Mouse (Mus musculus): Measurements from ENCODE around the gene Polh. TPM values are rescaled to one million over a fixed set of nuclear protein-coding genes. Genes with fewer than 3 reads are reported as not detected.

Polh gene
- polyA plus RNA-seq, 1 experiment from 2014 or later: 7.7 TPM

DNA sequence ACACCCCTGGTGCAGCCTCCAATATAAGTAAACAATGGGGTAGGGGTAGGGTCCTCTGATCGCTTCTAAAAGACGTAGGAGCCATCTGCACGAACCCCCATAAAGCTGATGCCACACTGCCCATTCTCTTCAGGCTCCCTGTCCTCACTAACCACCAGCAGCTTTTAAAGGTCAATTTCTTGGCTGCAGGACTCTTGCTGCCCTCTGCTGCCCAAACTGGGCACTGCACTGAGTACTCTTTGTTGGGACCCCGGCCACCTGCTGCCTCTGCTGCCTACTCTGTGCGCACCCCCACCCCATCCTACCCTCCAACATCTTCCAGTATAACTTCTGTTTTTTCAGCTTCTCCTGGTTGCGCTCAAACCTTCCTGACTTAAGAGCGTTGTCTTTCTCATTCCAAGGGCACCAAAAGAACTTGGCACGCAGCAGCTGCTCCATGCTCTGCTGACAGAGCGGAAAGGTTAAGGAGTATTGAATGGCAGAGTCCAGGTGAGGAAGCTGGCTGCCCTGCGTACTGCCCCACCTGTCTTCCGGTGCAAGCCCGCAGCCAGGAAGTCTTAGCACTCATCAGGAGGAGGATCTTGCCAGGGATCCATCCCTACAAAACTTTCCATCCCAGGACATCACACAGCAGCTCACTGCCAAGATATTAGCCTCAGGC is 70.3 kb downstream of the Polh start:
- H3K27ac ChIP-seq (ENCODE audit: low read length): no peak overlapping the region
- no peak overlapping the region for H3K4me2 ChIP-seq (ENCODE audit: low read length)
- H3K27me3 ChIP-seq (ENCODE audit: control insufficient read depth, insufficient read depth, low read depth, low read length): no peaks in the 10 kb centered on the region
- H3K4me1 ChIP-seq (ENCODE audit: control insufficient read depth, insufficient read depth, low read length): no peaks in the 10 kb centered on the region
- H3K36me3 ChIP-seq (ENCODE audit: control insufficient read depth, insufficient read depth, low read length): peaks cover 17% of the 10 kb centered on the region; the same call in 1 of the 2 replicates
- 10% methylated on average over 12 of the region's 12 CpGs for WGBS
- no peak overlapping the region for H3K9ac ChIP-seq (ENCODE audit: low read depth, low read length)
- no peaks in the 10 kb centered on the region for H3K9me3 ChIP-seq (replicated peaks; ENCODE audit: control insufficient read depth, low read length, poor library complexity, severe bottlenecking)
- peak; percentile 52 for ATAC-seq
- no peak overlapping the region for H3K4me3 ChIP-seq (ENCODE audit: low read depth, low read length)

- no peak overlapping the region for H3K4me3 ChIP-seq (ENCODE audit: low read depth, low read length)
- H3K4me2 ChIP-seq (ENCODE audit: low read length): no peak overlapping the region
- H3K27me3 ChIP-seq (ENCODE audit: control insufficient read depth, insufficient read depth, low read depth, low read length): no peaks in the 10 kb centered on the region
- H3K9me3 ChIP-seq (replicated peaks; ENCODE audit: control insufficient read depth, low read length, poor library complexity, severe bottlenecking): no peaks in the 10 kb centered on the region
- no peaks in the 10 kb centered on the region for H3K4me1 ChIP-seq (ENCODE audit: control insufficient read depth, insufficient read depth, low read length)
- peaks cover 30% of the 10 kb centered on the region for H3K36me3 ChIP-seq (ENCODE audit: control insufficient read depth, insufficient read depth, low read length)
- H3K9ac ChIP-seq (ENCODE audit: low read depth, low read length): no peak overlapping the region
- ATAC-seq: no peak
- 81% methylated on average over 13 of the region's 13 CpGs for WGBS
- no peak overlapping the region for H3K27ac ChIP-seq (ENCODE audit: low read length)
Measured at GRCm38 (mm10) chr17:46129741-46130498, 72.5 kb downstream of the Polh start.

- Histone ChIP-seq H3K9me3 (replicated peaks; ENCODE audit: control insufficient read depth, low read length, poor library complexity, severe bottlenecking) (no peaks in the 10 kb centered on the region), H3K27me3 (ENCODE audit: control insufficient read depth, insufficient read depth, low read depth, low read length) (no peaks in the 10 kb centered on the region), H3K27ac (ENCODE audit: low read length) (no peak overlapping the region), H3K4me2 (ENCODE audit: low read length) (no peak overlapping the region), H3K36me3 (ENCODE audit: control insufficient read depth, insufficient read depth, low read length) (peaks cover 38% of the 10 kb centered on the region), H3K9ac (ENCODE audit: low read depth, low read length) (no peak overlapping the region), H3K4me1 (ENCODE audit: control insufficient read depth, insufficient read depth, low read length) (no peaks in the 10 kb centered on the region), H3K4me3 (ENCODE audit: low read depth, low read length) (no peak overlapping the region)
- WGBS: 79% methylated on average over 6 of the region's 6 CpGs
- ATAC-seq: no peak
Measured at GRCm38 (mm10) chr17:46127814-46128493, 74.5 kb downstream of the Polh start.

GRCm38 (mm10) chr17:46126608-46127007 is 75.8 kb downstream of the Polh start:
- H3K4me2 ChIP-seq (ENCODE audit: low read length): no peak overlapping the region
- peaks cover 44% of the 10 kb centered on the region for H3K36me3 ChIP-seq (ENCODE audit: control insufficient read depth, insufficient read depth, low read length)
- no peaks in the 10 kb centered on the region for H3K4me1 ChIP-seq (ENCODE audit: control insufficient read depth, insufficient read depth, low read length)
- no peak overlapping the region for H3K9ac ChIP-seq (ENCODE audit: low read depth, low read length)
- H3K27me3 ChIP-seq (ENCODE audit: control insufficient read depth, insufficient read depth, low read depth, low read length): no peaks in the 10 kb centered on the region
- ATAC-seq: no peak
- 91% methylated on average over 6 of the region's 6 CpGs for WGBS
- H3K27ac ChIP-seq (ENCODE audit: low read length): no peak overlapping the region
- no peaks in the 10 kb centered on the region for H3K9me3 ChIP-seq (replicated peaks; ENCODE audit: control insufficient read depth, low read length, poor library complexity, severe bottlenecking)
- H3K4me3 ChIP-seq (ENCODE audit: low read depth, low read length): no peak overlapping the region

DNA sequence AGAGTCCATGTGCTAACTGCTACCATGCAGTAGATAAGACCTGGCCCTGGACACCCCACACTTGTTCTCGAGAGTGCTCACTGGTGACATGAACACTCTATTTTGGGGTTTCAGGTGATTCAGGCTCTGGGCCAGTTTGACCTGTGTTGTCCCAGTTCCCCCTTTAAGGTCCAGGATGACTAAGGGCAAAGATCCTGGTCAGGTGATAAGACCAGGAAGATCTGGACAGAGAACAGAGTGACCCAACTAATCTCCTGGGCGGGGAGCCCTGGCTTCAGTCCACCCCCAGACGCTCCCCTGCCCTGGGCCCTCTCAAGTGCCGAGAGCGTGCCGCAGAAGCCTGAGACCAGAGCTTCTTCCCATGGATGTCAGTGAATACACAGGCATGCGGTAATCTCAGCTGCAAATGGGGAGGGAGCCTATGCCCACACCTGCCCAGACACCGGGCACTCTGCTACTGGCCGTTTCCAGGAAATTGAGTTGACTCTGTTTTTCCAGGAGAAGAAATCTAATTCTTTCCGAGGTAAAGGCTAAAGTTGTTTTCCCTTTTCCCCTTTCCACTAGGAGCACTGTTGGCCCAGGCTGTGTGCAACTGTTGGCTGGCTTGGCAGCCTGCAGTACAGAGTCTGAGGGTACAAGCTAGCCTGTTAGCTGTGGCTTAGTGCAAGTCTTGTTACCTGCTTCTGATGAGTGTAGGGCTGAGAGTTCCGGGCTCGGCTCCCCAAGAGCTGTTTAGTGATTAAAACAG is 78.3 kb downstream of the Polh start:
- Histone ChIP-seq H3K36me3 (ENCODE audit: control insufficient read depth, insufficient read depth, low read length) (peaks cover 37% of the 10 kb centered on the region), H3K4me1 (ENCODE audit: control insufficient read depth, insufficient read depth, low read length) (no peaks in the 10 kb centered on the region), H3K9me3 (replicated peaks; ENCODE audit: control insufficient read depth, low read length, poor library complexity, severe bottlenecking) (no peaks in the 10 kb centered on the region), H3K4me3 (ENCODE audit: low read depth, low read length) (no peak overlapping the region), H3K9ac (ENCODE audit: low read depth, low read length) (no peak overlapping the region), H3K4me2 (ENCODE audit: low read length) (no peak overlapping the region), H3K27ac (ENCODE audit: low read length) (no peak overlapping the region), H3K27me3 (ENCODE audit: control insufficient read depth, insufficient read depth, low read depth, low read length) (no peaks in the 10 kb centered on the region)
- 92% methylated on average over 12 of the region's 12 CpGs for WGBS
- ATAC-seq: no peak

- Histone ChIP-seq H3K4me1 (ENCODE audit: control insufficient read depth, insufficient read depth, low read length) (no peaks in the 10 kb centered on the region), H3K9me3 (replicated peaks; ENCODE audit: control insufficient read depth, low read length, poor library complexity, severe bottlenecking) (no peaks in the 10 kb centered on the region), H3K4me3 (ENCODE audit: low read depth, low read length) (no peak overlapping the region), H3K27ac (ENCODE audit: low read length) (no peak overlapping the region), H3K9ac (ENCODE audit: low read depth, low read length) (no peak overlapping the region), H3K4me2 (ENCODE audit: low read length) (no peak overlapping the region), H3K27me3 (ENCODE audit: control insufficient read depth, insufficient read depth, low read depth, low read length) (no peaks in the 10 kb centered on the region), H3K36me3 (ENCODE audit: control insufficient read depth, insufficient read depth, low read length) (peaks cover 34% of the 10 kb centered on the region)
- WGBS: 91% methylated on average over 4 of the region's 4 CpGs
- no peak for ATAC-seq
Measured at GRCm38 (mm10) chr17:46123285-46123684, 79.2 kb downstream of the Polh start.

GRCm38 (mm10) chr17:46122791-46123190 is 79.7 kb downstream of the Polh start:
- Histone ChIP-seq H3K4me2 (ENCODE audit: low read length) (no peak overlapping the region), H3K27me3 (ENCODE audit: control insufficient read depth, insufficient read depth, low read depth, low read length) (no peaks in the 10 kb centered on the region), H3K9me3 (replicated peaks; ENCODE audit: control insufficient read depth, low read length, poor library complexity, severe bottlenecking) (no peaks in the 10 kb centered on the region), H3K4me3 (ENCODE audit: low read depth, low read length) (no peak overlapping the region), H3K9ac (ENCODE audit: low read depth, low read length) (no peak overlapping the region), H3K27ac (ENCODE audit: low read length) (no peak overlapping the region), H3K4me1 (ENCODE audit: control insufficient read depth, insufficient read depth, low read length) (no peaks in the 10 kb centered on the region), H3K36me3 (ENCODE audit: control insufficient read depth, insufficient read depth, low read length) (peaks cover 35% of the 10 kb centered on the region)
- WGBS: 96% methylated on average over 4 of the region's 4 CpGs
- no peak for ATAC-seq

All from midbrain, embryonic 16.5 days (tissue).